Mouse (Mus musculus) E14TG2a.4 (cell line): ENCODE measurements around the gene Pla2g4e.
A peak's percentile ranks its signal among the peaks of the same experiment; 100 is the strongest.
"Not testable (repeated sequence)": the region's sequence is repeated elsewhere in the genome, so short reads cannot be mapped to it uniquely, and the experiment has no call there.

Experiments
- H3K27me3 ChIP-seq: 2 replicates; pipeline ENCODE4 v1.6.1; 2014; ENCODE audit warnings: low read length, control low read depth; ENCODE audit not compliant: insufficient read depth
- H3K36me3 ChIP-seq: 2 replicates; pipeline ENCODE4 v1.6.1; 2014; ENCODE audit warnings: low read length, control low read depth; ENCODE audit not compliant: insufficient read depth
- H3K4me1 ChIP-seq: replicated peaks from 2 replicates; pipeline ENCODE4 v1.6.1; 2014; ENCODE audit warnings: low read depth, low read length, control low read depth
- H3K4me3 ChIP-seq: replicated peaks from 2 replicates; pipeline ENCODE4 v1.5.1; 2014; ENCODE audit warnings: mild to moderate bottlenecking, low read length
- H3K9me3 ChIP-seq: 2 replicates; pipeline ENCODE4 v1.6.1; 2014; ENCODE audit warnings: low read length, control low read depth
- CTCF ChIP-seq: conservative IDR thresholded peaks from 2 replicates; pipeline ENCODE4 v1.5.1; 2014; ENCODE audit warnings: low read length
- NANOG ChIP-seq: IDR thresholded peaks from 2 replicates; pipeline ENCODE4 v1.6.1; 2014; ENCODE audit warnings: borderline replicate concordance, low read length, mixed read lengths
- POU5F1 ChIP-seq: IDR thresholded peaks from 2 replicates; pipeline ENCODE4 v1.6.1; 2014; ENCODE audit warnings: low read length, borderline replicate concordance

The Pla2g4e gene

GRCm38 (mm10) chr2:120252644-120253043 is 7.5 kb upstream of the Pla2g4e start:
- peaks cover 6% of the 10 kb centered on the region; the same call in 1 of the 2 replicates for H3K4me1 ChIP-seq
- H3K36me3 ChIP-seq: no peaks in the 10 kb centered on the region
- H3K4me3 ChIP-seq: no peak overlapping the region
- peaks cover 8% of the 10 kb centered on the region for H3K27me3 ChIP-seq
- H3K9me3 ChIP-seq: peaks cover 11% of the 10 kb centered on the region
- TF ChIP-seq NANOG (no peak), POU5F1 (no peak), CTCF (no peak)

GRCm38 (mm10) chr2:120245421-120246016 is 384 bp upstream of the Pla2g4e start:
- Histone ChIP-seq H3K4me1 (peaks cover 39% of the 10 kb centered on the region), H3K36me3 (no peaks in the 10 kb centered on the region)
- TF ChIP-seq CTCF (no peak), NANOG (no peak), POU5F1 (no peak)

DNA sequence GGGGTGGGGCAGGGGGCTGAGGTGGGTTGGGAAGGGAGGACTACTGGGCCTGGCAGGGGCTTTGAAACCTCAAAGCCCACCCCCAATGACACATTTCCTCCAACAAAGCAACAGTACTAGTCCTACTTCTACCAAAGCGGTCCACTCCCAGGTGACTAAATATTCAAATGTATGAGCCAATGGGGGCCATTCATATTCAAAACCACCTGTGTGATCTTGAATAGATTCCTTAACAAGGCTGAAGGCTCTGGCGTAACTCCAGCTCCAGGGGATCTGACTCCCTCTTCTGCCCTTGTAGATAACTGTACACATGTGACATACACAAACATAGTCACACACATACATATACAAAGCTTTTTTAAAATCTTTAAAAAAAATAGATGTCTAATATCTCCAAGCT is 1.1 kb downstream of the Pla2g4e start:
- Histone ChIP-seq H3K4me3 (no peak overlapping the region; the same call in 1 of the 2 replicates), H3K9me3 (no peaks in the 10 kb centered on the region), H3K27me3 (peaks cover 19% of the 10 kb centered on the region), H3K36me3 (no peaks in the 10 kb centered on the region), H3K4me1 (peaks cover 42% of the 10 kb centered on the region)
- TF ChIP-seq NANOG: peak; percentile 87
- no peak; the same call in 1 of the 2 replicates for TF ChIP-seq POU5F1

More at GRCm38 (mm10) chr2:120245421-120246016, 384 bp upstream of the Pla2g4e start:
- peaks cover 21% of the 10 kb centered on the region for H3K27me3 ChIP-seq
- no peaks in the 10 kb centered on the region for H3K9me3 ChIP-seq
- peak overlapping the region; percentile 53 for H3K4me3 ChIP-seq

DNA sequence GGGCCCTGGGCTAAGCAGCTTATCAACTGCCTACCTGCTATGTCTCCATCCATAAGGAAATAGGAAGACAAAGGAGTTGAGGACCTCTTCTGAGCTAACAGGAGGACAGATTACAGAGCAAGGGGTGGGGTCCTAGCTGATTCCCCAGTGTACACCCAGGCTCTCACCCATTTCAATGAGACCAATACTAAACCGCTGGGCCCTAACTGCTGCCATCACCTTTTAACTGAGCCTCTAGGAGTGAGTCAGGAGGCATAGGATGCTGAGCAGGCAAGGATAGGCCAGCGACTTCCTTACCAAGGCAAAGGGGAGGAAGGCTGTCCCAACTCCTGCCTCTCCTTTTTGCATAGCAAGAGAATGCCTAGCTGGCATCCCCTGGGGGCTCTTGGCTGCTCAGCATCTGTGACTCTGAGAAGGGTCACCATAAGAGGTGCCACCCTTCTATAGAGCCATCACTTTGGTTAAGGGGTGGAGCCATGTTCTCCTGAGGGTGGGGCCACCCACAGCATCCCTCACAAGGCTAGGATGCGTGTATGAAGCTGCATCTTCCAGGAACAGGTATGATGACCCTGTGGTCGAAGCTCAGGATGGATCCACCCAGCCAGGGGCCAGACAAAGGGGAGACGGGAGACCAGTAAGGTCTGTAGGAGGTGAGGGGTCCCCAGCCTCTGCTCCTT is 2.2 kb downstream of the Pla2g4e start:
- peak; percentile 58; the same call in 1 of the 2 replicates for TF ChIP-seq NANOG
- no peak for TF ChIP-seq CTCF
- no peak for TF ChIP-seq POU5F1

GRCm38 (mm10) chr2:120238733-120239132 is 6.4 kb downstream of the Pla2g4e start:
- H3K4me1 ChIP-seq: peaks cover 38% of the 10 kb centered on the region
- not testable (repeated sequence) for H3K36me3 ChIP-seq, H3K9me3 ChIP-seq, H3K27me3 ChIP-seq, H3K4me3 ChIP-seq

More for the DNA sequence above, 2.2 kb downstream of the Pla2g4e start:
- Histone ChIP-seq H3K4me1 (peaks cover 48% of the 10 kb centered on the region), H3K9me3 (no peaks in the 10 kb centered on the region), H3K36me3 (no peaks in the 10 kb centered on the region), H3K27me3 (peaks cover 13% of the 10 kb centered on the region; the same call in 1 of the 2 replicates), H3K4me3 (peak overlapping the region; percentile 35)

DNA sequence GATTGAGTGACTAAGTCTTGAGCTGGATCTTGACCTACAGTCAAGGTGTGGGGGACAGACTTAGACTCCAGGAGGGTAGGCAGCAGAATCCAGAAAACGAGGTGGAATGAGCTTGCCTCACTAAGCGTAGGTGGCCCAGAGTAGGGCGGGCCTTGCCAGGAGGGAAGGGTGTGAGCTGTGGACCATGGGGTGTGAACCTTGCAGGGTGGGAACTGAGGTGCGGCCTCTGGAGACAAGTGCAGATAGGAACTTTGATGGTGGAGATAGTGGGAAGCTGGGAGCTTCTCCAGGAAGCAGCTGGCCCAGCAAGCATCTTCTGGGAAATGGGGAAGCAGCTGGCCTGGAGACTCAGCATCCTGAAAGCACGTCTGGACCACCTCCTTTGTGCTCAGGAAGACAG is 7.4 kb downstream of the Pla2g4e start:
- no peak for TF ChIP-seq CTCF
- TF ChIP-seq NANOG: no peak
- TF ChIP-seq POU5F1: no peak
- H3K4me3 ChIP-seq: no peak overlapping the region
- H3K9me3 ChIP-seq: no peaks in the 10 kb centered on the region
- no peaks in the 10 kb centered on the region for H3K27me3 ChIP-seq
- no peaks in the 10 kb centered on the region for H3K36me3 ChIP-seq
- peaks cover 29% of the 10 kb centered on the region for H3K4me1 ChIP-seq

DNA sequence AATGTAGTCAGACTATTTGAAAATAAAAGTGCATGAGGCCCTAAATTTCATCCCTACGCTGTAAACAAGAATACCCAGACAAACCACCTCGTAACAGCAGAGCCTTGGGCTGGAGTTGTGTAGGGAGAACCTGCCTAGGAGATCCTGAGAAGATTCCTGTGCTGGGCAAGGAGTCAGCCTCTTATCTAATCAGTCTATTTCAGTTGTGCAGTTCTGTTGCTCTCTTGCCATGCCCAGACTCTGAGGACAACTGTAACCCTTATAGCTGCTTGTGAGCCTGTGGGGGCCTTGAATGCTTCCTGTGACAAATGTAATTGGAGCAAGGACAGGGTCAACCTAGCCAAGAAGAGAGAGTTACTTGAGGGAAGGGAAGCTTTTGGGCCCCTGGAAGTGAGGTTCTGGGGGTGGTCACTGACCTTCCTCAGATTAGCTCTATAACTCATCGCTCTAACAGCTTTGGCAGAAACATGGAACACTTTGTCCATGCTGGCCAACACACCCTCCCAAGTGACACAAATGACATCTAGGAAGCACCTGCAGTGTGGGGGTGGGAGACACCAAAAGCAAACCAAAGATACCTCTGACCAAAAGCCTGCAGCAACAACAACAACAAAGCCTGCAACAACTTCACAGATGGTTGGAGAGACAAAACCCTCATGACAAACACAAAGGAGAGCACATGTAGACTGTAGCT is 9.0 kb downstream of the Pla2g4e start:
- no peaks in the 10 kb centered on the region for H3K9me3 ChIP-seq
- H3K4me1 ChIP-seq: peaks cover 29% of the 10 kb centered on the region
- TF ChIP-seq POU5F1 (no peak), NANOG (no peak), CTCF (no peak)
- no peaks in the 10 kb centered on the region for H3K36me3 ChIP-seq
- no peak overlapping the region for H3K4me3 ChIP-seq
- H3K27me3 ChIP-seq: no peaks in the 10 kb centered on the region

DNA sequence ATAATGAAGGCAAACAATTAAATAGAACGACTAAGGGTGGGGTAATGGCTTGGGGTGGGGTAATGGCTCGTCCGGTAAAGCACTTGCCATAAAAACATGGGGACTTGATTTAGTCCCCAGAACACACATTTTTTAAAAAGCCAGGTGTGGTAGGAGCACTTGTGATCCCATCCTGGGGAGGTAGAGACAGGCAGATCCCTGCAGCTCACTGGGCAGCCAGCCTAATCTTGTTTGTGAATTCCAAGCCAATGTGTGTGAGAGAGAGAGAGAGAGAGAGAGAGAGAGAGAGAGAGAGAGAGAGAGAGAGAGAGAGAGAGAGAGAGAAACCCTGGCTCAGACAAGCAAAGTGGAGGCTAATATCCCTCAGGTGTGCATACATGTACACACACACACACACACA is 9.8 kb downstream of the Pla2g4e start:
- Histone ChIP-seq H3K4me3 (no peak overlapping the region), H3K36me3 (no peaks in the 10 kb centered on the region), H3K4me1 (peaks cover 32% of the 10 kb centered on the region), H3K9me3 (no peaks in the 10 kb centered on the region), H3K27me3 (no peaks in the 10 kb centered on the region)
- TF ChIP-seq NANOG (no peak), CTCF (no peak), POU5F1 (no peak)
